Mouse (Mus musculus): ENCODE data around the gene Mgst3.

DNA sequence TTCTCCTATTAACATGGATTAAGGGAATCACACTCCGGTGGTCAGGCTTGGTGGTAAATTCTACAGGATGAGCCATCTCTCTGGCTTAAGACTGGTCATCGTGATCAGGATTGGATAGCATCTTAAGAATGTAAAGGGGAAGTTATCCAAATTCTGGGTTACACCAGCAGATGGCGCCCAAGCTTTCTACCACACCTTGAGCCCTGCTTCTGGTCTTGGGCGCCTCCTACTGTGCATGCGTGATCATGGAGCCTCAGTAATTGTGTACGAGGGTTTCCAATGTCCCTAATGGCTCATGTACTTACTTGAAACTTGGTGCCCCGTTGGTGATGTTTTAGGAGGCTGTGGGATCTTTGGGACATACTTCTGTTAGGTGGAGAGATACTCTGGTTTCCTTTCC lies 23.7 kb downstream of the Mgst3 start:
- no peak for TF ChIP-seq POLR2A (IDR thresholded peaks at IDR 0.05; ENCODE audit: insufficient read depth, low read depth, low read length)
- TF ChIP-seq CTCF (IDR thresholded peaks at IDR 0.05; ENCODE audit: insufficient read depth, low read depth, low read length): peak; percentile 71
